Comparison of ENCODE assay signal across 11 mouse cellular contexts in genomic region chr11:108935128-108935868, GRCm38 (mm10). TPM values are rescaled to one million over a fixed set of nuclear protein-coding genes. Genes with fewer than 3 reads are reported as not detected.
DNase-seq lines count a peak whose midpoint lies in the region; ATAC-seq lines count a peak whose summit lies in the region.
"Had no signal": no experiment of that assay in that cellular context is flagged by ENCODE, and none has a peak within 500 bp of the region (broad histone marks: within the 10 kb centered on the region; RNA-seq: fewer than 3 reads in every experiment).

No protein-coding gene starts in this region.

- ATAC-seq in embryonic facial prominence, embryonic 12.5 days (ENCODE audit: insufficient number of reproducible peaks, insufficient read depth, low FRiP score, low TSS enrichment), result peak; percentile 41; the same call in 1 of the 2 replicates
- ATAC-seq in hindbrain, embryonic 14.5 days (ENCODE audit: low FRiP score), result peak; percentile 84
- ATAC-seq in midbrain, embryonic 16.5 days, result peak; percentile 84
- no peak for ATAC-seq in heart, embryonic 11.5 days (replicated peaks; ENCODE audit: insufficient number of reproducible peaks, low FRiP score, low TSS enrichment)

- 37% methylated on average over 18 of the region's 18 CpGs for WGBS in embryonic facial prominence, embryonic 12.5 days
- 16% methylated on average over 18 of the region's 18 CpGs for WGBS in hindbrain, embryonic 14.5 days
- 3% methylated on average over 18 of the region's 18 CpGs for WGBS in midbrain, embryonic 16.5 days
- 81% methylated on average over 18 of the region's 18 CpGs for WGBS in heart, embryonic 11.5 days (ENCODE audit: insufficient replicate concordance)

- intact Hi-C loops in left cerebral cortex, postnatal 4 days (cut with DNase I), result loop anchor here (10.0 kb wide), 1 partner anchor 130 kb away; no protein-coding TSS in a partner anchor
- intact Hi-C loops in left cerebral cortex, postnatal 36 days (cut with DNase I), result no loop called here

- H3K9ac ChIP-seq in embryonic facial prominence, embryonic 12.5 days, result no peak overlapping the region
- peak overlapping the region; percentile 2; the same call in 1 of the 2 replicates for H3K9ac ChIP-seq in hindbrain, embryonic 14.5 days
- peak overlapping the region; percentile 23; the same call in 1 of the 2 replicates for H3K9ac ChIP-seq in midbrain, embryonic 16.5 days (ENCODE audit: low read depth, low read length)
- H3K9ac ChIP-seq in heart, embryonic 11.5 days (ENCODE audit: low read depth, low read length), result no peak overlapping the region
- H3K9ac ChIP-seq: liver, embryonic 14.5 days had no signal

- peak; percentile 56 for DNase-seq in left cerebral cortex, postnatal 4 days
- no peak for DNase-seq in left cerebral cortex, postnatal 36 days (ENCODE audit: low spot score in 2 of 2)
- peak; percentile 40 for DNase-seq in hindbrain, embryonic 14.5 days (ENCODE audit: low spot score)
- no peak for DNase-seq in adrenal gland, postnatal 4 days (ENCODE audit: low spot score in 2 of 2)
- no peak for DNase-seq in heart, adult 8-10 months (ENCODE audit: low spot score)
- DNase-seq: adrenal gland, postnatal 25 days; kidney, adult 9 months had no signal

- H3K36me3 ChIP-seq in embryonic facial prominence, embryonic 12.5 days, result peaks cover 73% of the 10 kb centered on the region
- H3K36me3 ChIP-seq in hindbrain, embryonic 14.5 days (replicated peaks; ENCODE audit: control insufficient read depth, insufficient read depth), result peaks cover 56% of the 10 kb centered on the region
- H3K36me3 ChIP-seq in midbrain, embryonic 16.5 days (ENCODE audit: control insufficient read depth, insufficient read depth, low read length), result peaks cover 10% of the 10 kb centered on the region; the same call in 1 of the 2 replicates
- H3K36me3 ChIP-seq in heart, embryonic 11.5 days (ENCODE audit: control insufficient read depth, insufficient read depth, low read length), result peaks cover 9% of the 10 kb centered on the region

- H3K4me3 ChIP-seq in embryonic facial prominence, embryonic 12.5 days, result no peak overlapping the region
- no peak overlapping the region for H3K4me3 ChIP-seq in hindbrain, embryonic 14.5 days (replicated peaks; ENCODE audit: low read length)
- H3K4me3 ChIP-seq in midbrain, embryonic 16.5 days (ENCODE audit: low read depth, low read length), result no peak overlapping the region
- no peak overlapping the region for H3K4me3 ChIP-seq in heart, embryonic 11.5 days (ENCODE audit: low read depth, low read length)

- no peaks in the 10 kb centered on the region for H3K9me3 ChIP-seq in embryonic facial prominence, embryonic 12.5 days
- no peaks in the 10 kb centered on the region for H3K9me3 ChIP-seq in hindbrain, embryonic 14.5 days (ENCODE audit: control insufficient read depth, low read length)
- H3K9me3 ChIP-seq in midbrain, embryonic 16.5 days (replicated peaks; ENCODE audit: control insufficient read depth, low read length, poor library complexity, severe bottlenecking), result no peaks in the 10 kb centered on the region
- H3K9me3 ChIP-seq in heart, embryonic 11.5 days (replicated peaks; ENCODE audit: control insufficient read depth, low read length), result no peaks in the 10 kb centered on the region

- H3K4me1 ChIP-seq in embryonic facial prominence, embryonic 12.5 days, result peaks cover 46% of the 10 kb centered on the region
- H3K4me1 ChIP-seq in hindbrain, embryonic 14.5 days (replicated peaks; ENCODE audit: control insufficient read depth, insufficient read depth, low read length), result peaks cover 51% of the 10 kb centered on the region
- H3K4me1 ChIP-seq in midbrain, embryonic 16.5 days (ENCODE audit: control insufficient read depth, insufficient read depth, low read length), result peaks cover 50% of the 10 kb centered on the region
- H3K4me1 ChIP-seq in heart, embryonic 11.5 days (ENCODE audit: control insufficient read depth, insufficient read depth, low read length), result peaks cover 20% of the 10 kb centered on the region

- H3K27ac ChIP-seq in embryonic facial prominence, embryonic 12.5 days, result peak overlapping the region; percentile 61; the same call in 1 of the 2 replicates
- H3K27ac ChIP-seq in hindbrain, embryonic 14.5 days, result peak overlapping the region; percentile 65
- peak overlapping the region; percentile 50 for H3K27ac ChIP-seq in midbrain, embryonic 16.5 days (ENCODE audit: low read length)
- no peak overlapping the region for H3K27ac ChIP-seq in heart, embryonic 11.5 days (ENCODE audit: low read depth, low read length)
- H3K27ac ChIP-seq: liver, embryonic 14.5 days had no signal

- H3K4me2 ChIP-seq in embryonic facial prominence, embryonic 12.5 days (replicated peaks), result peak overlapping the region; percentile 16
- no peak overlapping the region for H3K4me2 ChIP-seq in hindbrain, embryonic 14.5 days (replicated peaks)
- 0 out of 2 replicates have a peak overlapping the region, but pooled peaks have one; percentile 22 for H3K4me2 ChIP-seq in midbrain, embryonic 16.5 days (ENCODE audit: low read length)
- no peak overlapping the region for H3K4me2 ChIP-seq in heart, embryonic 11.5 days

- H3K27me3 ChIP-seq in embryonic facial prominence, embryonic 12.5 days, result no peaks in the 10 kb centered on the region
- H3K27me3 ChIP-seq in hindbrain, embryonic 14.5 days (ENCODE audit: control insufficient read depth, insufficient read depth, low read length), result no peaks in the 10 kb centered on the region
- H3K27me3 ChIP-seq in midbrain, embryonic 16.5 days (ENCODE audit: control insufficient read depth, insufficient read depth, low read depth, low read length), result no peaks in the 10 kb centered on the region
- H3K27me3 ChIP-seq in heart, embryonic 11.5 days (ENCODE audit: control insufficient read depth, insufficient read depth, low read length), result no peaks in the 10 kb centered on the region

RNA-seq across cellular contexts. Expression of gene Axin2, which starts 15.1 kb away (rescaled TPM):
- 10 to 100 TPM; 31.1 to 35.9 TPM for total RNA-seq in left cerebral cortex, postnatal 4 days (2021)
- 10 to 100 TPM; 33.3 to 34.9 TPM for total RNA-seq in left cerebral cortex, postnatal 36 days (2021)
- polyA plus RNA-seq in embryonic facial prominence, embryonic 12.5 days (2016; fragmentation: Nextera tagmentation; extraction: Ambion mirVana), result 15.1 and 17.5 TPM in 2 replicates
- polyA plus RNA-seq in hindbrain, embryonic 14.5 days (2014; fragmentation: Nextera tagmentation; extraction: Ambion mirVana), result 9.0 and 11.7 TPM in 2 replicates
- polyA plus RNA-seq in midbrain, embryonic 16.5 days (2015; fragmentation: Nextera tagmentation; extraction: Ambion mirVana), result 9.3 and 11.3 TPM in 2 replicates
- 2.9 and 3.0 TPM in 2 replicates for polyA plus RNA-seq in heart, embryonic 11.5 days (2014; fragmentation: Nextera tagmentation; extraction: Ambion mirVana)
- total RNA-seq in adrenal gland, postnatal 4 days (2021), result 10 to 100 TPM; 48.9 to 52.8 TPM
- 1 to 10 TPM; 3.7 to 7.3 (median 4.8) TPM for total RNA-seq in heart, adult 8-10 months (2022)

Comparison
In these comparisons a context has a peak if more than half of its experiments do, and no peak if none do; other contexts are left out.
1. DNase-seq: peak in left cerebral cortex, postnatal 4 days (single experiment) and hindbrain, embryonic 14.5 days (single experiment); none in left cerebral cortex, postnatal 36 days (0 of 2), adrenal gland, postnatal 4 days (0 of 2) and heart, adult 8-10 months (single experiment).
2. H3K4me2 ChIP-seq: peak in embryonic facial prominence, embryonic 12.5 days (single experiment) and midbrain, embryonic 16.5 days (single experiment); none in hindbrain, embryonic 14.5 days (single experiment) and heart, embryonic 11.5 days (single experiment).
3. H3K9ac ChIP-seq: peak in hindbrain, embryonic 14.5 days (single experiment) and midbrain, embryonic 16.5 days (single experiment); none in embryonic facial prominence, embryonic 12.5 days (single experiment) and heart, embryonic 11.5 days (single experiment).